Mouse (Mus musculus) heart, postnatal 14 days (tissue): ENCODE data around the gene Golph3. TPM values are rescaled to one million over a fixed set of nuclear protein-coding genes. Genes with fewer than 3 reads are reported as not detected.
A peak's percentile ranks its signal among the peaks of the same experiment; 100 is the strongest.

ENCODE experiments used
- DNase-seq, 2 experiments: peaks; one replicate each; pipeline ENCODE4 v3.0.0; 2021 to 2022
- intact Hi-C: fragments of 180-260 bp; cut with DNase I; formaldehyde crosslinking; loops from one replicate; pipeline ENCODE4 v1.15.1; 2025
- total RNA-seq, 2 experiments: library from RNA; stranded (reverse); gene quantifications; 2 replicates each; pipeline ENCODE4 v1.2.3; 2021

Golph3 gene
- total RNA-seq, 2 experiments from 2014 or later, result 89.0 to 91.2 TPM

- DNase-seq, result no peak
- intact Hi-C loops, result loop anchor here (2.0 to 10.0 kb wide), 4 partner anchors 102 to 399 kb away; no protein-coding TSS in a partner anchor
These were observed 52.7 kb downstream of the Golph3 start for GRCm38 (mm10) chr15:12373918-12374317.

- DNase-seq, result no peak
- intact Hi-C loops, result loop anchor here (2.0 to 10.0 kb wide), 4 partner anchors 103 to 400 kb away; no protein-coding TSS in a partner anchor
These were observed 53.7 kb downstream of the Golph3 start for GRCm38 (mm10) chr15:12374916-12375315.

- intact Hi-C loops, result loop anchor here (2.0 to 10.0 kb wide), 2 partner anchors 201 to 401 kb away; no protein-coding TSS in a partner anchor
- peak; percentile 87 to 93 for DNase-seq
These were observed 54.5 kb downstream of the Golph3 start for GRCm38 (mm10) chr15:12375641-12376311.

GRCm38 (mm10) chr15:12376491-12377069 is 55.3 kb downstream of the Golph3 start:
- intact Hi-C loops, result loop anchor here (10.0 kb wide), 1 partner anchor 402 kb away; no protein-coding TSS in a partner anchor
- DNase-seq, result no peak

- no peak for DNase-seq
- intact Hi-C loops, result loop anchor here (10.0 kb wide), 1 partner anchor 403 kb away; no protein-coding TSS in a partner anchor
These were observed 56.5 kb downstream of the Golph3 start for GRCm38 (mm10) chr15:12377800-12378199.

- no peak for DNase-seq
- intact Hi-C loops, result loop anchor here (5.0 kb wide), 1 partner anchor 112 kb away; no protein-coding TSS in a partner anchor
These were observed 58.8 kb downstream of the Golph3 start for GRCm38 (mm10) chr15:12380057-12380456.

GRCm38 (mm10) chr15:12380548-12380947 is 59.3 kb downstream of the Golph3 start:
- peak; percentile 57 to 68 for DNase-seq
- intact Hi-C loops, result loop anchor here (5.0 kb wide), 1 partner anchor 112 kb away; no protein-coding TSS in a partner anchor

GRCm38 (mm10) chr15:12384679-12385078 is 63.4 kb downstream of the Golph3 start:
- DNase-seq, result no peak
- intact Hi-C loops, result loop anchor here (5.0 kb wide), 1 partner anchor 108 kb away; no protein-coding TSS in a partner anchor

- intact Hi-C loops, result no loop called here
- DNase-seq, result no peak
These were observed 67.7 kb downstream of the Golph3 start for GRCm38 (mm10) chr15:12388726-12389489.

- DNase-seq, result no peak
- intact Hi-C loops, result no loop called here
These were observed 73.5 kb downstream of the Golph3 start for GRCm38 (mm10) chr15:12394758-12395157.

- no peak for DNase-seq
- intact Hi-C loops, result no loop called here
These were observed 75.8 kb downstream of the Golph3 start for GRCm38 (mm10) chr15:12397032-12397431.

Other genes with a start within 250 kb of the Golph3 start
- gene Zfr, start 203.6 kb upstream of the Golph3 start, total RNA-seq, result 10 to 100 TPM; 83.0 to 89.6 TPM
- gene Mtmr12, start 116.4 kb upstream of the Golph3 start, total RNA-seq, result 10 to 100 TPM; 12.7 to 13.1 TPM
- under 1 TPM in 1 of 2 experiments, not detected in 1; 0.56 TPM for gene 1810049J17Rik, start 449 bp downstream of the Golph3 start, total RNA-seq